In the genomic region with DNA sequence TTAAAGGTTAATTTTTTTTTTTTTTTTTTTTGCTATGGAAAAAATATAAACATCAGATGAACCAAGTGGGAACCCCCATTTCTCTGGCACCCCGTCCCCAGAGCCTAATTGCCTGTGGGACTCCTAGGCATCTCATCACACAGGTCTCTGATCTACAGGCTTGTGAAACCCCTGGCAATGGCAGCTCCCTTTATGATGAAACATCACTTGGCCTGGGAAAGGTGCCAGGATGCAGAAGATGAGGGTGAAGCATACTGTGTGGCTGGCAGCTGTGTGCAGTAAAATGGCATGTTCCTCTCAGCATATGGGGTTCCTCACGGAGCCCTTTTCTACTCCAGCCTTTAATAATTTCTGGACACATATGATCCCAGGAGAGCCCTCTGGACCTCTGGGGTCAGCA, we compare ENCODE assay signal across 8 mouse cellular contexts. TPM values are rescaled to one million over a fixed set of nuclear protein-coding genes. Genes with fewer than 3 reads are reported as not detected.
A peak's percentile ranks its signal among the peaks of the same experiment; 100 is the strongest.
DNase-seq lines count a peak whose midpoint lies in the region; ATAC-seq and TF ChIP-seq lines count a peak whose summit lies in the region.

No protein-coding gene starts in this region.

- H3K27me3 ChIP-seq in hindbrain, embryonic 15.5 days = no peaks in the 10 kb centered on the region
- H3K27me3 ChIP-seq in midbrain, embryonic 16.5 days (ENCODE audit: control insufficient read depth, insufficient read depth, low read depth, low read length) = no peaks in the 10 kb centered on the region

- H3K4me2 ChIP-seq in hindbrain, embryonic 15.5 days = peak overlapping the region; percentile 15; the same call in 1 of the 2 replicates
- no peak overlapping the region for H3K4me2 ChIP-seq in midbrain, embryonic 16.5 days (ENCODE audit: low read length)

- peak; percentile 21 for DNase-seq in gastrocnemius, adult 2 months
- no peak for DNase-seq in gastrocnemius, postnatal 14 days
- peak; percentile 50 to 65 for DNase-seq in right cerebral cortex, adult 2 months (ENCODE audit: low spot score in 2 of 2)
- DNase-seq in right cerebral cortex, postnatal 36 days (ENCODE audit: low spot score in 2 of 2) = no peak

- intact Hi-C loops in gastrocnemius, adult 2 months (cut with DNase I) = no loop called here
- intact Hi-C loops in gastrocnemius, postnatal 14 days (cut with DNase I; ENCODE audit: low total_unique reads) = no loop called here

- peaks cover 61% of the 10 kb centered on the region for H3K4me1 ChIP-seq in hindbrain, embryonic 15.5 days (replicated peaks)
- peaks cover 53% of the 10 kb centered on the region for H3K4me1 ChIP-seq in midbrain, embryonic 16.5 days (ENCODE audit: control insufficient read depth, insufficient read depth, low read length)

- WGBS in hindbrain, embryonic 15.5 days = 11% methylated on average over 2 of the region's 2 CpGs
- 28% methylated on average over 2 of the region's 2 CpGs for WGBS in midbrain, embryonic 16.5 days

- H3K9ac ChIP-seq in hindbrain, embryonic 15.5 days = no peak overlapping the region
- H3K9ac ChIP-seq in midbrain, embryonic 16.5 days (ENCODE audit: low read depth, low read length) = no peak overlapping the region; the same call in 1 of the 2 replicates

- H3K4me3 ChIP-seq in gastrocnemius, adult 2 months = no peak overlapping the region
- no peak overlapping the region for H3K4me3 ChIP-seq in hindbrain, embryonic 15.5 days
- no peak overlapping the region for H3K4me3 ChIP-seq in midbrain, embryonic 16.5 days (ENCODE audit: low read depth, low read length)

- TF ChIP-seq CTCF in gastrocnemius, adult 2 months (IDR thresholded peaks at IDR 0.05) = no peak

- H3K36me3 ChIP-seq in hindbrain, embryonic 15.5 days = no peaks in the 10 kb centered on the region
- no peaks in the 10 kb centered on the region for H3K36me3 ChIP-seq in midbrain, embryonic 16.5 days (ENCODE audit: control insufficient read depth, insufficient read depth, low read length)

- 0 out of 2 replicates have a peak, but pooled peaks have one; percentile 28 for ATAC-seq in hindbrain, embryonic 15.5 days (ENCODE audit: low FRiP score, low read depth)
- ATAC-seq in midbrain, embryonic 16.5 days = peak; percentile 63
- no peak for ATAC-seq in granulocyte monocyte progenitor cell, adult 5-6 weeks (replicated peaks; ENCODE audit: poor library complexity, severe bottlenecking)
- no peak for ATAC-seq in activated CD4-positive, CD25-positive, alpha-beta regulatory T cell, adult 4 months

- no peaks in the 10 kb centered on the region for H3K9me3 ChIP-seq in hindbrain, embryonic 15.5 days
- no peaks in the 10 kb centered on the region for H3K9me3 ChIP-seq in midbrain, embryonic 16.5 days (replicated peaks; ENCODE audit: control insufficient read depth, low read length, poor library complexity, severe bottlenecking)

- H3K27ac ChIP-seq in gastrocnemius, adult 2 months = no peak overlapping the region
- peak overlapping the region; percentile 75 for H3K27ac ChIP-seq in hindbrain, embryonic 15.5 days (replicated peaks)
- H3K27ac ChIP-seq in midbrain, embryonic 16.5 days (ENCODE audit: low read length) = no peak overlapping the region; the same call in 1 of the 2 replicates

RNA-seq across cellular contexts. Expression of gene Ncam1, which starts 40.3 kb away (rescaled TPM):
- 10 to 100 TPM; 11.6 to 14.6 TPM for total RNA-seq in gastrocnemius, adult 2 months (2021)
- 10 to 100 TPM; 36.8 to 51.7 TPM for total RNA-seq in gastrocnemius, postnatal 14 days (2021)
- polyA plus RNA-seq in hindbrain, embryonic 15.5 days (2015; fragmentation: Nextera tagmentation; extraction: Ambion mirVana) = 442 and 493 TPM in 2 replicates
- polyA plus RNA-seq in midbrain, embryonic 16.5 days (2015; fragmentation: Nextera tagmentation; extraction: Ambion mirVana) = 600 and 646 TPM in 2 replicates
- 4.7 and 12.8 TPM in 2 replicates for total RNA-seq in granulocyte monocyte progenitor cell, adult 5-6 weeks (2014; fragmentation: Nextera tagmentation)
- 14.4 and 15.8 TPM in 2 replicates for total RNA-seq in granulocyte monocyte progenitor cell, adult 5-6 weeks (2017)
- polyA plus RNA-seq in activated CD4-positive, CD25-positive, alpha-beta regulatory T cell, adult 4 months (2017; shearing (Covaris generic)) = under 1 TPM; 0.29 to 0.89 TPM

Comparison
In these comparisons a context has a peak if more than half of its experiments do, and no peak if none do; other contexts are left out.
1. DNase-seq: peak in gastrocnemius, adult 2 months (single experiment) and right cerebral cortex, adult 2 months (2 of 2); none in gastrocnemius, postnatal 14 days (single experiment) and right cerebral cortex, postnatal 36 days (0 of 2).
2. ATAC-seq: peak in hindbrain, embryonic 15.5 days (single experiment) and midbrain, embryonic 16.5 days (single experiment); none in granulocyte monocyte progenitor cell, adult 5-6 weeks (single experiment) and activated CD4-positive, CD25-positive, alpha-beta regulatory T cell, adult 4 months (single experiment).